Mouse (Mus musculus): Measurements from ENCODE around the gene Cavin1. TPM values are rescaled to one million over a fixed set of nuclear protein-coding genes. Genes with fewer than 3 reads are reported as not detected.
"Not testable (repeated sequence)": the region's sequence is repeated elsewhere in the genome, so short reads cannot be mapped to it uniquely, and the experiment has no call there.

Cavin1 gene
- total RNA-seq (2021): 100 to 1,000 TPM; 279 to 309 TPM
- long read RNA-seq, experiment 1, transcript Cavin1-201 (2 exons, 3,491 nt): major isoform, 68 of 148 reads
- long read RNA-seq, experiment 1, transcript Cavin1-202 (2 exons, 658 nt): minor isoform, 32 of 148 reads
- long read RNA-seq, experiment 1, partial matches to known transcripts: 0 of 148 reads
- long read RNA-seq, experiment 1, other reads (novel, unspliced or antisense): 48 of 148 reads
- long read RNA-seq, experiment 2, transcript Cavin1-202 (2 exons, 658 nt): minor isoform, 30 of 112 reads
- long read RNA-seq, experiment 2, transcript Cavin1-201 (2 exons, 3,491 nt): major isoform, 45 of 112 reads
- long read RNA-seq, experiment 2, partial matches to known transcripts: 0 of 112 reads
- long read RNA-seq, experiment 2, other reads (novel, unspliced or antisense): 37 of 112 reads

GRCm38 (mm10) chr11:100970557-100970937, at the start of gene Cavin1:
TSS of gene Cavin1 (minus strand) at chr11:100970887.
- DNase-seq: peak; percentile 100

- no peak for DNase-seq
Measured at GRCm38 (mm10) chr11:101011641-101012040, 41.0 kb upstream of the Cavin1 start.

DNA sequence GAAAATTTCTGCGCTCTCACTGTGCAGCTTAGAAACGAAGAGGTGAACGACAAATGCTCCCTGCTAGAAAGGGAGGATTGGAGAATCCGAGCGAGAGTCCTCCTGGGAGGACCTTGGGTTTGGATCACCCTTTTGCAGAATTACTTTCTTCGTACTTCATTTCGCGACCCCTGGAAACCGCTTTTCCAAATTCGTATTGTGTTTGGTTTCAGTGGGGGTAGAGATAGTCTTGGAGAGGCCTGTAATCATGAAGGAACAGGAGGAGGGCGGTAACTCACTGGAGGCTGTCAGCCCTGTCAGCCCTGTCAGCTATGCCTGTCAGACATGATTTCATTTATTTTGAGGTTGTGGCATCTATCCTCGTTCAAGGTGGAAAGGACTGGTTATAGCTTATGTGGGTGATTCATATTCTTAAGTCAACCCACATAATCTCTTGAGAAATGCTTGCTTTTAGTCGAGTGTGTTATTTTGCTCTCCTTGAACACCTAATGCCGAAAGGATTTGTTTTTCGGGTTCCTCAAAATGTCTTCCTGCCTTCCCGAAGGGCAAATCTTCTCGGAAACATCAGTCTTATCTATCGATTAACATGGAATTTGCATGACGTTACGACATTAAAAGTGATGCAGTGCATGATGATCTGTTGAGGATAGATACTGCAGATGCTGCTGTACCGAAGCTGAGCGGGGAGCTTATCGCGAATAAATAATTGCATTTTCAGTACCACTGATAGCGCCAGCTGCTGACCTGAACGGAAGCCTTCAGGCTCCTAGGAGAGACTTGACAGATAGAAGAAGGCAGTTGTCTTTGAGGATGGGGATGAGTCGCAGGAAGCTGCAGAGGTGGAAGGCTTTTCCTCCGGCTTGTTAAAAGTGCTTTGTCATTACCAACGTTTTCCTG, 39.4 kb upstream of the Cavin1 start:
- no peak for DNase-seq

DNA sequence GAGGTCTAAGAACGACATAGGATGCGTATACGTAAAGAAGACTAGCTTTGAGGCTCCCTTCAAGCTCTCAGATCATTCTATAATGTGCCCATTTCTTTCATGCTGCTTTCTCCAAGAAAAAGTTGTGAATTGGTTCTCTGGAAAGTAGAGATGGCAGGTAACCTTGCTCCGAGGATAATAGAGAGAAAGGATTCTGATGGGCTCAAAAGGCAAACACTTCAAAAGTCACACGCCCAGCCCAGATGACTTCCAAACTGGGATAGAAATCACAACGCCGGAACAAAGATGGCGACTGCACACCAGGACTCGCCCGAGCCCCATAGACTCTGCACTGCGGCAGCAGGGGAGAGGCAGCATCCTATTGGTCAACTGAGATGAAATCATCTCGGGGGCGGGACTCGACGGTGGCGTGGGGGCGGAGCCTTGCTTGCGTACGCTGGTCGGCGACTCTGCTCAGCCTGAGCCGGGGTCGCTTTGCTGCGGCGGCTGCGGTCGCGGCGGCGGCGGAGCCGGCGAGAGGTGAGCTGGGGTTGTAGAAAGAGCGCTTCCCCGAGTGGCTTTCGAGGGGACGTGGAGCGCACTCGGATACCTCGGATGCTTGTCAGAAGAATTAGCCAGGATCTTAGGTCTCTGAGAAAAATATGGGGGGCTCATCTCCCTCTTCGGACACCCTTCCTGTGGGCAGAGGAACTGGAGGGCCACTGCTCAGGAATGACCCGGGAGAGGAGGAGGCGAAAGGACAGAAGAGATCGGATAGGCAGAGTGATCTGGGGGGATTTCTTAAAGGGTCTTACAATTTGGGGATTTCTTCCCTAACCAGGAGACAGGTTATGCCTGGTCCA, 38.6 kb upstream of the Cavin1 start, which contains the start of gene Atp6v0a1:
Atp6v0a1 (plus strand) TSS at position 407 of the 842 bp plus-strand sequence.
- DNase-seq: peak; percentile 96

GRCm38 (mm10) chr11:101008206-101009045, 37.7 kb upstream of the Cavin1 start:
- DNase-seq: no peak

DNA sequence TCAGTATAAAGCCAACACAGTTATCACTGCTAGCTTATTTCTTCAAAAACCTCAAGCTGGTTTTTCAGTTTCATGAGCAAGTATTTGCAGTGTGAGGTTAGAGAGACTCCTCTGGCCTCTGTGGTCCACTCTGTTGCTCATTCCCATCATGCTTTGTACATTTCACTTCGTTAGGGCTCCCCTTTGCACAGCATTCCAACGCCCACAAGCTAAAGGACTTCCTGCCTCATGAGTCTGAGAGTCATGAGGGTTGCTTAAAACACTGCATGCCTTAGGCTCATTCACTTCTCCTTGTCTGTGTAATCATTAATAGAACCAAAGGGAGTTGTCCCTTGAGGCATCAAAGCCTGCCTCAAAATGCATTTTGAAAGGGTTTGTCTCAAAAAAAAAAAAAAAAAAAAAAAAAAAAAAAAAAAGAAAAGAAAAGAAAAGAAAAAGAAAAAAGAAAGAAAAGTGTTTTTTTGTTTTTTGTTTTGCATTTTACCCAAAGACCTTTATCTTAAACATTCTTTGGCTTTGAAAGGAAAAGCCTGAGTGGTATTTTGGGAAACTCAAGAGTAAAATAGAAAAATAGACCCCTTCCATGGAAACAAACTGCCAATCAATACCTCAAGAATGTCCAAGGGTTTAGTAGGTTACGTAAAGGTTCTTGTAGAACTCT, 32.5 kb upstream of the Cavin1 start:
- DNase-seq: no peak

DNA sequence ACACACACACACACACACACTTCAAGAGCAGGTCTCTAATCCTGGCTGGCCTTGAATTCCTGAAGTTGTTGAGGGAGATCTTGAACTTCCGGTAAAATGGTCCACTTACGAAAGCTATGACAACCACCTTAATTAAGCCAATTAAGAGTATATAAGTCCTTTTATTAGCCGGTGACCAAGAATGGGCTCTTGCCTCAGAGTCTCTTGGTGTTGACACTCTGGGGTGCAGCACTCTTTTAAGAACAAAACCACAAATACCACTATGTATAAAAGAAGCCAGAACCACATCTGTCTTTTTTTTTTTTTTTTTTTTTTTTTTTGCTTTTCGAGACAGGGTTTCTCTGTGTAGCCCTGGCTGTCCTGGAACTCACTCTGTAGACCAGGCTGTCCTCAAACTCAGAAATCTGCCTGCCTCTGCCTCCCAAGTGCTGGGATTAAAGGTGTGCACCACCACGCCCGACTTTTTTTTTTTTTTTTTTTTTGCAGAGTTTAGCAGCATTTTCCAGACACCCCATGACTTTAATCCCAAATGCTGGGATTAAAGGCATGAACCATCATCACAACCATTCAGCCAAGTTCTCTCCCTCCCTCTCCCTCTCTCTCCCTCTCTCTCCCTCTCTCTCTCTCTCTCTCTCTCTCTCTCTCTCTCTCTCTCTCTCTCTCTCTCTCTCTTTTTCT, 31.3 kb upstream of the Cavin1 start:
- not testable (repeated sequence) for DNase-seq

DNA sequence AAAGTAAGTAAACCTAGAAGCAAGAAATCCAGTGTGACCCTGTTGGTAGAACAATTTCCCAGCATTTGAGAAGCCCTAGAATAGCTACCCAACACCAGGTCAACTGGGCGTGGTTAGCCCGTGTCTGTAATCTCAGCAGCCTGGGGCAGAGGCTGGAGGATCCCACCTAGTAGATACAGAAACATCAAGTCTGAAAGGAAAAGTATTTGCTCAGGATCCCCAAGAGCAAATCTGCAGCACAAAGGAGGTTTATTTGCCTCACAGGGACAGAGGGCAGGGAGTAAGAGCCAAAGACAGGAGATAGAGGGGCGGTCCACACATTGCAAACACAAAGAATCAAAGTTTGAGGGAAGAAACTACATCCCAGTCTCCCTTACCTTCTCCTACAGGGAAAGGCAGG, 28.6 kb upstream of the Cavin1 start:
- no peak for DNase-seq

GRCm38 (mm10) chr11:100998836-100999235, 28.1 kb upstream of the Cavin1 start:
- DNase-seq: no peak

- DNase-seq: no peak
Measured at GRCm38 (mm10) chr11:100996501-100996900, 25.8 kb upstream of the Cavin1 start.

DNA sequence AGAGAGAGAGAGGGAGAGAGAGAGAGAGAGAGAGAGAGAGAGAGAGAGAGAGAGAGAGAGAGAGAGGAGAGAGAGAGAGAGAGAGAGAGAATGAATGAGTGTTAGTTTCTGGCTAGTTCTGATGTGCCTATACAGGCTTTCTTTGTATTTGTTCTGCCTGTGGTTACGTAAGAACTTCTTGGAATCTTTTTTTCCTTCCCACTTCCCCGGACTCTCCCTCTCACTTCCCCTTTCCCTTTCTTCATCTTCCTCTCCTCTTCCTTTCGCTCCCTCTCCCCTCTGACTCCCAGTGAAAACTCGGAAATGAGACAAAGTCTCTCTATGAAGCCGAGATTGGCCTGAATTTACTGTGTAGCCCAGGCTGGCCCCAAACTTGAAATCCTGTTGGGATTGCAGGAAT, 24.0 kb upstream of the Cavin1 start:
- DNase-seq: no peak

DNA sequence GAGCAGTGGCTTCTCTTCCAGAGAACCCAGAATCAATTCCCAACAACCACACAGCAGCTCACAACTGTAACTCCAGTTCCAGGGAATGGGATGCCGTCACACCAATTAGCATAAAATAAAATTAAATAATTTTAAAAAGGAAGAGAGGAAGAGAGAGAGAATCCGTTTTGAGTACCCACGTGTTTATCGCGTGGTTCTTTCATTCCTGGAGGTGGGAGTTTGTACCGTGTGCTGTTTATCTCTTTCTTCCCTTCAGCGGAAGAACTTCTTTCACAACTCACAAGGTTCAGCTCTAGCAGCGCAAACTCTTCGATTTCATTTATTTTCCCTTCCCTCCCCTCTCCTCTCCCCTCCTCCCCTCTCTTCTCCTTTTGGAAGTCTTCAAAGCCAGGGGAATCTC, 23.5 kb upstream of the Cavin1 start:
- no peak for DNase-seq

DNA sequence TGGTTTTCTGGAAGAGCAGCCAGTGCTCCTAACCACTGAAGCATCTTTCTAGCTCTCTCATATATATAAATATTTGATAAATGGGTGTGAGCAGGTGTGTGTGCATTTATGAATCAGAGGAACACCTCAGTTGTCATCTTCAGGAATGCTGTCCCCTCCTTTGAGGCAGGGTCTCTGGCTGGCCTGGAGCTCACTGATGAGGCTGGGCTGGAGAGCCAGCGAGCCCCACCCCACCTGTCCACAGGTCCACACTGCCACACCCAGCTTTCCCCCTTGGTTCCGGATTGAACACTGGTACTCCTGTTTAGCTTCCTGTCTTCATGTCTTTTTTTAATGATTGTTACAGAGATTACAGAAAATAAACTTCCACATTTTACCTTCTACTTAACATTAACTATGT, 22.8 kb upstream of the Cavin1 start:
- no peak for DNase-seq

GRCm38 (mm10) chr11:100991027-100991534, 20.4 kb upstream of the Cavin1 start:
- DNase-seq: no peak

DNA sequence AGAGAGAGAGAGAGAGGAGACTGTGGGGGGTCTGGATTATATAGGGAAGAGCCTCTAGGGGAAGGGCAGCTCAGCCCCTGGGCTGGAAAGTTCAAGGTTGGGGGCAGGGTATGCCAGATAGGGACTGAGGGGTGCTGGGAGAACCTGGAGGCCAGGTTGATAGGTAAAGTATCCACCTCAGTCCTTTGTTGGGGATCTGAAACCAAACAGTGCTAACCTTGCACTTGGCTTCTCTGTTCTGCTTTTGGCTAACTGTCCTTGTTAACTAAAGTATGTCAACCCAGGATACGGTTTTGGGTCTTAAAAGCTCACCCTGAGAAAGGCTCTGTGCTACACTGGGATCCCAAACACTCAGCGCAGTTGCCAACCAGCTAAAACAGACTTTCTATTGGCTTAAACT, 19.0 kb upstream of the Cavin1 start:
- DNase-seq: no peak

DNA sequence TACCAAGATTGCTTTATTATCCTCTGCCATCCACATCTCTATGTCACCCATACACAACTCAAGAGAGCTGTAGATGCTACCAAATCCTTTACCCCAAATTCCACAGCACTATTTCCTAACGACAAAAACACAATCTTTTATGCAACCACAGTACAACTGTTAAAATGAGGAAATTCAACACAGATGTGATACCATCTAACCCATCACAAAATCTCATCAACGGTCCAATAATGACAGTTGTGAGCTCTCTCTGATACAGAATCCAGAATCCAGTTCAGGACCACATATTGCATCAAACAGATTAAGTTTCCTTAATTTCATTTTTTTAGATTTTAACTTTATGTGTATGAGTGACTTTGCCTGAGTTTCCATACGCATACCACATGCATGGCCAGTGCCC, 18.0 kb upstream of the Cavin1 start:
- DNase-seq: no peak

DNA sequence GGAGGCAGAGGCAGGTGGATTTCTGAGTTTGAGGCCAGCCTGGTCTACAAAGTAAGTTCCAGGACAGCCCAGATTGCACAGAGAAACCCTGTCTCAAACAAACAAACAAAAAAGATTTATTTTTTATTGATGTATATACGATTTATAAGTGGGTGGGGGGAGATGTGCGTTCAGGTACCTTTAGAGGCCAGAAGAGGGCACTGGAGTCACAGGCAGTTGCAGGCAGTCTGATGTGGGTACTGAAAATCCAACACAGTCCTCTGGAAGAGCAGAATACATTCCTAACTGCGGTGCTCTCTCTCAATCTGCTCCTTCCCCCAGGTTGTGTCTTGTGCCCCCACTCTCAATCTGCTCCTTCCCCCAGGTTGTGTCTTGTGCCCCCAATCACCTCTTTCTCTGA, 14.9 kb upstream of the Cavin1 start:
- no peak for DNase-seq

DNA sequence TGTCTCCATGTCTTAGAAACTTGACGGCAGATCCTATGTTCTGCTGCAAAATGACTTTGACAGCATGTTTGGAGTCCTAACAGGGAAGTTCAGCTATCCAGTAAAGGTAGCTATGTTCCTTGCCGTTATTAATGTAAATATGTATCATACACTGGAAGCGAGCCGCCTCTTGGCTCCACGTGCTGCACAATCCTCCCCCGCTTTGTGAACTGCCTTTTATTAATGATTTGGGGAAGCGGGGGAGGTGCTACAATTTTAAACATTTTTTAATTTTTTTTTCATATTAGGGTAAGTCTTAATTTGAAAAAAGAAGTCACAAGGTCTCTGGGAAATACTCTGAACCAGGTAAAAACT, 13.1 kb upstream of the Cavin1 start:
- DNase-seq: no peak

GRCm38 (mm10) chr11:100983125-100983777, 12.6 kb upstream of the Cavin1 start:
- DNase-seq: peak; percentile 87

GRCm38 (mm10) chr11:100982087-100982486, 11.4 kb upstream of the Cavin1 start:
- DNase-seq: no peak
